Mouse (Mus musculus) layer of hippocampus, adult 11-12 months (tissue): ENCODE data around the gene Atg101.

Experiments
- DNase-seq: peaks from one replicate; pipeline ENCODE4 v3.0.0; 2022; ENCODE audit warnings: low spot score

The Atg101 gene

GRCm38 (mm10) chr15:101336474-101337174 lies 52.6 kb downstream of the Atg101 start:
- DNase-seq = no peak

DNA sequence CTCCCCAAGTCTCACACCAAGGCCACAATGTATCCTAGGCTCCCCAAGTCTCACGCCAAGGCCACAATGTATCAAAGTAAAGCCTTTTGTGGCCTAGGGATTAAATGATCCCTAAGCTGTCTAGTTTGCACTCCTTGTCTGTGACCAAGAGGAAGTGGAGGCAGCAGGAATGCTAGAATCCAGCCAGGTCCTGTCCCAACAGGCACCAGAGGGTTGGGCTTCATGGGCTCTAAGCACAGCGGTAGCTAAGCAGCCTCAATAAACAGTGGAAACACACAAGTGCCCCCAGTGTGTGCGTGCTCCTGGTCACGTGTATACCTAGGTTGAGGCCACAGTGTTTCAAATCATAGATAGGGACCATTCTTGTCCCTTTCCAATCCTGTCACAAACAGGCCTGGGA lies 54.3 kb downstream of the Atg101 start:
- no peak for DNase-seq

GRCm38 (mm10) chr15:101339537-101339936 lies 55.5 kb downstream of the Atg101 start:
- peak; percentile 92 for DNase-seq
